Mouse (Mus musculus) liver, postnatal 0 days (tissue): Measurements from ENCODE around the gene Ccdc24.

ENCODE experiments used
- CTCF ChIP-seq: sonication (generic); IDR thresholded peaks from 2 replicates; pipeline ENCODE4 v1.5.1; 2016; ENCODE audit warnings: antibody characterized with exemption, low read depth
- EP300 ChIP-seq: IDR thresholded peaks from 2 replicates; pipeline ENCODE4 v1.6.1; 2016; ENCODE audit warnings: antibody characterized with exemption, low read depth, mild to moderate bottlenecking

DNA sequence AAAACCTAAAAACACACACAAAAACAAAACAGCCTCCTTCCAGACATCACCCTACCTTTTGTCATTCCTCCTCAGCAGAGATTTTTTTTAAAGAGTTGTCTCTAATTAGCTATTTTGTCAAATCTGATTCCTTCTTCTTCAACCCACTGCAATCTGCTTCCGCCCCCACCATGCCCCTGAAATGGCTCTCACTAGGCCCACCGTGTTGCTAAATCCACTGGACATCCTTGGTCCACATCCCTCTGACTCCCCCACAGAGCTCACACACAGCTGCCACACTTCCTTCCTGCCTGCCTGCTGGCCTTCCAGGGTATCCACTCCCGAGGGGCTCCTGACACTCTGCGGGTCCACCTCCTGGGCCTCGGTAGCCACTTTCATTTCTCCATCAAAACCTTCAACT lies 6.3 kb upstream of the Ccdc24 start:
- TF ChIP-seq EP300: no peak
- TF ChIP-seq CTCF: no peak
